Mouse (Mus musculus): Measurements from ENCODE around the gene Ift140.
"Not testable (repeated sequence)": the region's sequence is repeated elsewhere in the genome, so short reads cannot be mapped to it uniquely, and the experiment has no call there.

Gene Ift140

DNA sequence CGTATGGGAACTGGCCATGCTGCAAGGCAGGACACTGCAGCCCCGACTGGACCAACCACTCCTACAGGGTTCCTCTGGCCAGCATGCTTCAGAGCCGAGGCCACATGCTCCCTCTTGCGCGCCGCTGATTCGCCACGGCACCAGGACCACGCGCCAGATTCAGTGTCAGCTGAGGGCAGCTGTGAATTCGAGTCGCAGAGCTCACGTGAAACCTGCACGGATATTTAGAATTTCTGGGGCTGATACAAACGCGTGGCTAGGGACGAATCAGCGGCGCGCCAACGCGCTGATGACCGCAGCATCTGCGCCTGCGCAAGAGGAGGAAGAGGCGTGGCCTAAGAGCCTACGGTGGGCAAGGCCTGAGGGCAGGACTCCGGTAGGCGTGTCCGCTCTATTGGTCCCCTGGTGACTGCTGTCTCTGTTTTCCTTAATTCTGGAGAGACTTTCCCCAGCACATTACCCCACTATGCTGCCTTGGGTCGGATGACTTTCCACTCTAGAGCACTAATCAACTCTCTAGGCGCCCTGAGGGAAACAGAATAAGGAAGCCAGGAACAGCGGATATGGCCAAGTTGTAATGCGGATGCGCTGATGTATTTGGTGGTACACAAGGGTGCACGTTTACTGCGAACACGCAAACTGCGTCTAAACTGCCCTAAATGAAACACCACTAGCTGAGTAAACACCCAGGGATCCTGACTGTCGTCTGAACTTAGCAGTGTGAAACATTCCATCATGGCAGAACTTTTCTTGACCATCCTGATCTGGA is 100.0 kb downstream of the Ift140 start, which contains the start of gene Telo2:
Gene Telo2, minus strand, starts transcription at position 304 of the 769 bp plus-strand sequence.
- DNase-seq (ENCODE audit: low spot score in 2 of 2): peak; percentile 95 to 98

DNA sequence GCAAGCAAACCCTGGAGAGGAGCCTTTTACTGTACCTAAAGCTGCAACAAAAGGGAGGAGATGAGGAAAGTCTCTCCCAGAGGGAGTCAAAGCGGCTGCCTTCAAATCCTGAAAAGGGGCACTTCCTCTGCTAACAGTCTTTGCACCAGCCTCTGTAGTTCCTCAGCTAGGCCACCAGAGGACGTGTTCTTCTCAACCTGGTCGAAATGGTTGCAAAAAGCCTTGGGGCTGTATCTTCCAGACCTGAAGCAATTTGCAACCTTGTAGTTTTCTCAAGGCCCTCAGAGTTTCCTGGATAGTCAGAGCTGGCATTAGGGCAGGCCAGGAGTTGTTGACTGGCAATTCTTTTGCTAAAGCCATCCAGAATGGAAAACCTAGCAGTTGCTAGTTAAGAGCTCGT is 101.4 kb downstream of the Ift140 start:
- peak in 1 of 2 experiments; percentile 62 for DNase-seq (ENCODE audit: low spot score in 2 of 2)

DNA sequence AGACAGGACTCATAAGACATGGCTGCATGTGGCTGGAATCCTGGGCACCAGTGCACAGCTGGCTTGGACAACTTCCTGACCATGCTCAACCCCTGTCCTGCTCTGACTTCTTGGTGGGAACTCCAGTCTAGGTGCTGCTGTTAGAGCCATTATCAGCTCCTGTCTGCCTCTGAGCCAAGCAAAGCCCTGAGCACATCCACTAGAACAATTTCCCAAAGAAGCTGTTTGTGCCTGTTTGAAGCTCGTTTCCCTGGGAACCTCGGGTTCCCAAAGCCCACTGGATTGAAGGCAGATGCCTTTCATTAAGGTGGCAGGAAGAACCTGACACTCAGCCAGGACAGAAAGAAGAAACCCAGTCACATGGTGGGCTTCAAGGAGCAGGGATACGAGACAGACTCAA is 104.5 kb downstream of the Ift140 start, which contains the start of gene Ptx4:
Gene Ptx4, plus strand, starts transcription at position 355 of the 400 bp plus-strand sequence.
- DNase-seq (ENCODE audit: low spot score in 2 of 2): no peak

DNA sequence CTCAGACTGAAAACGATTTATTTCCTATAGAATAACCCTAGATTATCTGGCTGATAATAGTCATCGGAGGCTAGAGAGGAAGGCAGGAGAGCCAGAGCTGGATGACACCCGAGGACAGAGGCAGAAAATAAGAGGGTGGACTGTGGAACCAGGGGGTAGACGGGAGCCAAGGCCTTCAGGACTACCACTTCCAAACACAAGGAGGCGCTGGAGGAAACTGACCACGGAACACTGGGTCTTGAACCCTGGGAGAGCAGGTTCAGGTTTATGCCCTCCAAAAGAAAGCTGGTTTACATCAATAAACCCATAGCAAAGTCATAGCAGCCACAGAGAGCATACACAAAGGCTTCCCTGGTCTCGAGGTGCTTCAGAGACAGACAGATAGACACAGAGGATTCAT is 108.1 kb downstream of the Ift140 start:
- DNase-seq (ENCODE audit: low spot score in 2 of 2): peak; percentile 26 to 65

DNA sequence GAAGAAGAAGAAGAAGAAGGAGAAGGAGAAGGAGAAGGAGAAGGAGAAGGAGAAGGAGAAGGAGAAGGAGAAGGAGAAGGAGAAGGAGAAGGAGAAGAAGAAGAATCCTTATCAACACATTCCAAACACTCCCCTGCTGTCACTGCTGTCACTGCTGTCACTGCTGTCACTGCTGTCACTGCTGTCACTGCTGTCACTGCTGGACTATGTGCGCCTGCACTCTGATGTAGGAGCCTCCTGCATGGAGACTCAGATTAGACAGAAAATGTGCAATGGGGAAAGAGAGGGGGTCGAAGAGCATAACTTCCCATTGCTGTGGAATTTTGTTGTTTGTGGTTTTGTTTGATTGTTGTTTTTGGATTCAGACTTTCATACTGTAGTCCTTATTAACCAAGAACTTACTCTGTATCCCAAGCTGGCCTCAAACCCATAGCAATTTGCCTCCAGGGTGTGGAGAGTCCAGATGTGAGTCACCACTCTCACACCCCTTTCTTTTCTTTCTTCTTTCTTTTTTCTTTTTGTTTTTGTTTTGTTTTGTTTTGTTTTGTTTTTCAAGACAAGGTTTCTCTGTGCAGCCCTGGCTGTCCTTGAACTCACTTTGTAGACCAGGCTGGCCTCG is 109.7 kb downstream of the Ift140 start:
- not testable (repeated sequence) for DNase-seq (ENCODE audit: low spot score in 2 of 2)

DNA sequence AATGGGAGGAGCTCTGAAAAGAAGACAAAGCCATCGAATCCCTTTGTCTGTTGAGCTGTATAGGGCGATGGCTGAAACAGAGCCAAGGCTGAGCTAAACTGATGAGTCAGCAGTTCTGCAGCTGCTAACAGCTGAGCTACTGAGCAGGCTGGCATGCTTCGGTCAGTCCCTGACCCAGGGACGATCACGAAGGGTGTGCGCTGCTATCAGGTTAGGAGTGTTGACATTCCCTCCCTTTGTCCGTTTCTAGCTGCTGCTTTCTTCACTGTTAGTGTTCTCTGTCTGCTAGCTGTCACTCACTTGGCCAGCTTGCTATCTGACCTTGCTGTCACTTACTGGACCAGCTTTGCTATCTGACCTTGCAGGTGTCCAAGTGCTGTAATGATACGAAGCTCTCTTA is 111.2 kb downstream of the Ift140 start:
- peak; percentile 51 to 60 for DNase-seq (ENCODE audit: low spot score in 2 of 2)

DNA sequence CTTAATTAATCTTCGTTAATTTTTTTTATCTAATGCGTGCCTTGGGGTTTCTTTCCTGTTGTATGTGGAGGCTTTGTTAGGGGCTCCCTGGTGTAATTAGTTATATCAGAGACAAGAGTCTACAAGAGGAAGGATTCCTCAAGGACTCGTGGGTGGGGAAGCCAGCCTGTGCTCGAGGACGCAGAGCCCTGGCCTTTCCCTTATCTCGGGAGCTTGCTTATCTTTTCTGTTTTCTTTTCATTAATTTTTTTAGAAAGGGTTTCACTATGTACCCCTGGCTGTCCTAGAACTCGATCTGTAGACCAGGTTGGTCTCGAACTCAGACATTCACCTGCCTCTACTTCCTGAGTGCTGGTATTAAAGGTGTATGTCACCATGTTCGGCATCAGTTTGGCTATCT is 111.8 kb downstream of the Ift140 start:
- DNase-seq (ENCODE audit: low spot score in 2 of 2): peak in 1 of 2 experiments; percentile 24

DNA sequence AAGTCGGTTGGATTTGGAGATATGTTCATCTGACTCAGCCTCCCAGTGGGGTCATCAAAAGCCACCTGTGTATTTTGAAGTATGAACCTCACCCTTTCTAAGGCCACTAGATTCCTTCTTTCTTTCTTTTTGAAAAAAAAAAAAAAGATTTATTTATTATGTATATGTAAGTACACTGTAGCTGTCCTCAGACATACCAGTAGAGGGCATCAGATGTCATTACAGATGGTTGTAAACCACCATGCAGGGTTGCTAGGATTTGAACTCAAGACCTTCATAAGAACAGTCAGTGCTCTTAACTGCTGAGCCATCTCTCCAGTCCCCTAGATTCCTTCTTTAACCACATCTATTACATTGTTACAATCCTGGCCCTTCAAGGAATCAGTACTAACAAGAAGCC is 114.2 kb downstream of the Ift140 start:
- no peak for DNase-seq (ENCODE audit: low spot score in 2 of 2)

DNA sequence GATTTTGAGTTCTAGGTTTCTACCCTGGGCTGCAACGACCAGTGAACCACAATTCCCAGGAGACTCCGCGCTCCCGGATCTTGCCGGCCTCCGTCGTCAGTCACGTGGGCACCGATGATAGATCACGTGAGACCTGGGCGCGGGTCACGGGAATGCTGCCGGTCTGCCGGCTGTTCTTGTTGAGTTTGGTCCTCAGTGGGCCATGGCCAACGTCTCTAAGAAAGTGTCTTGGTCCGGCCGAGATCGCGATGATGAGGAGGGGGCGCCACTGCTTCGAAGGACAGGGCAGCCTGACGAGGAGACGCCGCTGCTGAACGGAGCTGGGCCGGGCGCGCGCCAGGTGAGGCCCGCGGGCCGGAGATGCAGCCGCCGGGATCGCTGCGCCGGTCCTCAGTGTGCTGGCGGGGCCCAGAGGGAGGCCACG is 117.4 kb downstream of the Ift140 start, which contains the start of gene Clcn7:
Gene Clcn7, plus strand, starts transcription at position 117 of the 424 bp plus-strand sequence.
- DNase-seq (ENCODE audit: low spot score in 2 of 2): peak; percentile 87 to 94

DNA sequence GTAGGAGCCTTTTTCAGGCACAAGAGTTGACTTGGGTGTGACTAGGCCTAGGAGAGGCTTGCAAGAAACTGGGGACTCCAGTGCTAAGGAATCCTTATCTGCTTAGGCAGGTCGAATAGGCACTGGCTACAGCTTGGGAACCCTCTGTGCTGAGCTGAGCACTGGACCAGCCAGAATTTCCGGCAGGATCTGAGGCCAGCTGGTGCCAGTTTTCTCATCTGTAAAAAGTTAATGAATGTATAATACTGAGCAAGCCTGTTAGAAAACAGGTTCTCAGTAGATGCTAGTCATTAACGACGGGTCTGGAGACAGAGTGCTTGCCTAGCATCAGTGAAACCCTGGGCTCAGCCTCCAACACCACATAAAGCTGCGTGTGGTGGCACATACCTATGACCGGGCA is 119.7 kb downstream of the Ift140 start:
- no peak for DNase-seq (ENCODE audit: low spot score in 2 of 2)

DNA sequence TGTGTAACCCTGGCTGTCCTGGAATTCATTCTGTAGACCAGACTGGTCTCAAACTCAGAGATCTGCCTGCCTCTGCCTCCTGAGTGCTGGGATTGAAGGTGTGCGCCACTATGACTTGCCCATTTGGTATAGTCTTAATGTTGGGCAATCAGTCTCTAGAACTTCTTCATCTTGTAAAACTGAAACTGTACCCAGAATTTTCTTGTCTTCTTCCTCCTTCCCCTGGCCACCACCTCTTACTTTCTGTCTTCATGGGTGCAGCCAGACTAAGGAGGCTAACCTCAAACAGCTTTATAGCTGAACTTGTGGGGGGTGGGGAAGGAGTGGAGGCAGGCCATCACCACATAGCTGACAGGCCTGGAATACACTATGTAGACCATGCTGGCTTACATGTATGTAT is 122.9 kb downstream of the Ift140 start:
- DNase-seq (ENCODE audit: low spot score in 2 of 2): no peak

DNA sequence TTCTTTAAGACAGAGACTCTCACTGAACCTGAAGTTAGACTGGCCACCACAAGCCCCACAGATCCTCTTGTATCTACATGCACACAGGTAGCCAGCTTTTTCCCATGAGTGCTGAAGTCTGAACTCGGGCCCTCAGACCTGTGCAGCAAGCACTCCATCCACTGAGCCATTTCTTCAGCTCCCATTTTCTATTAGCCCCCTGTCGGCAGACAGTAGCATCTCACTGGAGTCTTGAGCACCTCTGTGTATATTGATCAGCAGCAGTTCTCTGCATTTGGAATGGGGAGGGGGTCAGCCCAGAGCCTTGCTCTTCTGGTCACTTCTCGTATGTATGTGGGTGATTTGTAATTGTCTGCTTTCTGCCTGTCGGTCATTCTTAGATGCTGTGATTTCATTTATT is 124.1 kb downstream of the Ift140 start:
- DNase-seq (ENCODE audit: low spot score in 2 of 2): no peak
